Mouse (Mus musculus) thymus, adult 2 months (tissue): Measurements from ENCODE around the gene Kcnk1.

Experiments
- CTCF ChIP-seq: fragments of 200-500 bp; IDR thresholded peaks from 2 replicates; pipeline ENCODE4 v1.5.1; 2012; ENCODE audit warnings: mild to moderate bottlenecking, control low read depth, low read length, moderate library complexity, borderline replicate concordance; ENCODE audit not compliant: control insufficient read depth, poor library complexity, insufficient read depth; ENCODE audit errors: extremely low read depth
- POLR2A ChIP-seq: fragments of 200-500 bp; IDR thresholded peaks from 2 replicates; pipeline ENCODE4 v1.6.1; 2012; ENCODE audit warnings: mild to moderate bottlenecking, low read length, control low read depth, moderate library complexity; ENCODE audit not compliant: control insufficient read depth, poor library complexity, insufficient read depth; ENCODE audit errors: extremely low read depth

DNA sequence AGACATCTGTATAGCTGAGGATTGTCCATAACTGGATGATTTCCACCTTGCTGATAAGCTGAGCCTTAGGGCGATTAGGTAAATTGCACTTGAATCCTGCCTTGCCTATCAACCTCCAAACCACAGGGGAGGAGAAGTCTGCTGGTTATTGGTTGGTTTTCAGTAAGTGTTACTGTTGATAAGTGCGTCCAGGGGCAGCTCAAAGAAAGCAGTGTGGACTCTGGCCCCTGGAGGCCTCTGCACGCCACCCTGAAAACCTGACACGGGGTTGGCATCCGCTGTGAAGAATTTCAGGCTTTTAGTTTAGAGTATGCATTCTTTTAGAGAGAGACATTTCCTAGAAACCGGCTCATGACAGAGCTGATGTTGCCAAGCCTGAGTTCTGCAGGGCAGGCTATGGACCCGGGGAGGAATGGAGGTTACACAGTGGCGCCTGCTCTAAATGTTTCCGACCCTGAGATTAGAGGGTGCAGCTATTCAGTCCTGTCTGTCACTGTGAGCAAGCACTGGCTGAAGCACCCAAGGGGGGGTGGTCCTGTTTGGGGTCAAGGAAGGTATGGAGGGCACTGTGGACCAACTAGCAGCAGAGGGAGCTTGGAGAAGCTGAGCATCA, 46.2 kb upstream of the Kcnk1 start:
- TF ChIP-seq CTCF (no peak), POLR2A (no peak)
